Mouse (Mus musculus) bone marrow macrophage, adult 2 months (primary cell): ENCODE results near the gene Sox14. TPM values are rescaled to one million over a fixed set of nuclear protein-coding genes. Genes with fewer than 3 reads are reported as not detected.

Experiments used
- H3K27ac ChIP-seq: 2 replicates; pipeline ENCODE4 v1.5.1; 2012; ENCODE audit warnings: low read depth, low read length; ENCODE audit not compliant: insufficient read depth
- H3K4me1 ChIP-seq: 2 replicates; pipeline ENCODE4 v1.6.1; 2012; ENCODE audit warnings: low read length; ENCODE audit not compliant: control insufficient read depth, insufficient read depth
- H3K4me3 ChIP-seq: 2 replicates; pipeline ENCODE4 v1.5.1; 2012; ENCODE audit warnings: mild to moderate bottlenecking, low read length, moderate library complexity; ENCODE audit not compliant: insufficient read depth
- CTCF ChIP-seq: IDR thresholded peaks from 2 replicates; pipeline ENCODE4 v1.5.1; 2012; ENCODE audit warnings: low read depth, mild to moderate bottlenecking, low read length, moderate library complexity
- POLR2A ChIP-seq: IDR thresholded peaks from 2 replicates; pipeline ENCODE4 v1.6.1; 2012; ENCODE audit warnings: mild to moderate bottlenecking, low read depth, low read length, borderline replicate concordance
- polyA plus RNA-seq: library from polyadenylated mRNA; stranded (reverse); fragments of >200 nt; gene quantifications from 2 replicates; pipeline ENCODE4 v1.2.4, GENCODE M21; 2012; ENCODE audit not compliant: missing spikeins, insufficient read depth, insufficient read length

Gene Sox14
- polyA plus RNA-seq, 1 experiment, result not detected

DNA sequence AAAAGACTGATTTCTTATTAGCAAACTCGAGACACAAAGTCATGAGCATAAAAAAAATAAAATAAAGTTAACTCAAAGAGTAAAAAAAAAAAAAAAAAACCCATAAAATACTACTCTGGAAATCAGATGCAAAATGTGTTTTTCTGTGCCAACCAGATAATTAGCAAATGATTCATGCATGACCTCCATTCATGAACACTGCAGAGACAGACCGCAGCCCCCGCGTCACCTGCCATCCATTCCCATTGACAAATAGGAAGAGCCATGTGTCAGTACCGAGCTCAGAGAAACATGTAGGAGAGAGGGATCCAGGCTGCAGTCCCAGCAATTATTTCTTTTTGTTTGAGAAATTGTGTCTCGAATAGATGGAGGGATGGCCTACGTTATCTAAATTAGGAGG, 25.6 kb downstream of the Sox14 start:
- TF ChIP-seq CTCF (no peak), POLR2A (no peak)
- Histone ChIP-seq H3K4me1 (no peaks in the 10 kb centered on the region), H3K27ac (no peak overlapping the region), H3K4me3 (no peak overlapping the region)

DNA sequence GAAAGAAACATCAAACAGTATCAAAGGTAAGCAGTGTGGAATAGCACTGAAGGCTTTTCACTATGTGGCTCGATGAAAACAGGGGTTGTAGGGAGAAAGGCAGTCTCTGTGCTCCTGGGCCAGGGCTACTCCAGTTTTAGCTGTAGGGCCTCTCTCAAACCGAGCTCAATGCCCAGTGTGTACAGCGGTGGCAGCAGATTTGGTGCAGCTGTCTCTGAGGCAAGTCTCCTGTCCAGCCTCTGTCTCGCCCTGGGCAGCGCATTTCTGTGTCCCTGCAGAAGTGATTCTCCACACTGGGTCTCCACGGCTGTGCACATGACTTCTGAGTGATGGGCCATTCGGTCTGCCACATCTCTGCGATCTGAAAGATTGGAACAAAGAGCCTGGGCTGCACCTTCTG, 27.6 kb downstream of the Sox14 start:
- Histone ChIP-seq H3K4me1 (no peaks in the 10 kb centered on the region), H3K4me3 (no peak overlapping the region), H3K27ac (no peak overlapping the region)
- TF ChIP-seq POLR2A, result no peak
- no peak for TF ChIP-seq CTCF

DNA sequence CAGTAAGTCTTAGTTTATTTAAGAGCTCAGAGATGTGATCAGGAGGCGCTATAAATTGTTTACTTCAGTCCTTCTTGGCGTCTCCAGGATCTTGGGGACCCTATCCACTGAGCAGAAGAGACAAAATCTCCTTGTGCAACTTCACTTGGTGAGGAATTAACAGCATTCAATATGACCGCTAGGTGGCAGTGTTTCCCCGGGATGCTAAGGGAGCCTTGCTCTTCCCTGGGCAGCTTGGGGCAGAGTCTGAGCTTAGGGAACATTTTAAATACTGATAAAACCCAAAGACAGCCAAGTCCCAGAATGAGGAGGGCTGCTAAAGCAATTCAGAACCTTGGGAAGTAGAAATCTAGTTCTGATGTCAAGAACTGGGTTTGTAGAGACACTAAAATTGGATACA, 29.1 kb downstream of the Sox14 start:
- TF ChIP-seq POLR2A (no peak), CTCF (peak; percentile 73)
- Histone ChIP-seq H3K4me3 (no peak overlapping the region), H3K4me1 (no peaks in the 10 kb centered on the region), H3K27ac (no peak overlapping the region)

DNA sequence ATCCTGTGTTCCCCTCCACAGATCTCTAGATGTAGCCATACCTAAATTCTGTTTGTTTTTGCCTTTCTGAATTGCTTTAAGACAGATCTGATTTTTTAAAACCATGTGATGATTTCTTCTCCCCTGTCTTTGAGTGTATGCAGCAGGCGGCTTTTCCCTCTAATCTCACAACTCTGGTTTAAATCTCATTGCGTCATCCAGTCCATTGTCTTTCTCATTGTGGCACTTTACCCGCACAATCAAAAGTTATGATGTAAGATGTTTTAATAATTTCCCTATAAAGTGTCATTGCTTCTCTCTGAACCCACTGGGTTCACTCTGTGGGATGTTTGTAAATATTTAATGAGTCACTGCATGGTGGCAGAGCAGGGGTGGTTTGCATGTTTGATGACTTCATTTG, 36.6 kb downstream of the Sox14 start:
- no peak overlapping the region for H3K4me3 ChIP-seq
- no peak for TF ChIP-seq POLR2A
- no peak overlapping the region for H3K27ac ChIP-seq

DNA sequence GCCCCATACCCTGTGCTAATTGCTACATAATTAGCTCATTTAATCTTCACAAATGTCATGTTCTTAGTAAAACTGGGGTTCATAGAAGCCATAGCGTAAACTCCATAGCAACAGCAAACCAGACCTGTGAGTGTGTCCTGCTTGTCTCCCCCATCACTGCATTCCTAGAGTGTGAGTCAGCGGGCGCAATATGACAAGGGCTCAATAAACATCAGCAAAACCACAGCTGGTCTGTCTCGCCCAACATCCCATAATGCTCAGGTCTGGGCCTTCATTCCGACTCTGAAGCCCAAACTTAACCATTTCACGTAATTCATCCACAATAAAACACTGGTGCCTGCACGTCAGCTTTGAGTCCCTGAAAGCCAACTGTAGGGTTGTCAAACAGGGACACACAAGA, 37.1 kb downstream of the Sox14 start:
- Histone ChIP-seq H3K4me3 (no peak overlapping the region), H3K27ac (no peak overlapping the region), H3K4me1 (no peaks in the 10 kb centered on the region)
- TF ChIP-seq POLR2A, result no peak
- no peak for TF ChIP-seq CTCF

More for the DNA sequence above, 36.6 kb downstream of the Sox14 start:
- H3K4me1 ChIP-seq, result no peaks in the 10 kb centered on the region

DNA sequence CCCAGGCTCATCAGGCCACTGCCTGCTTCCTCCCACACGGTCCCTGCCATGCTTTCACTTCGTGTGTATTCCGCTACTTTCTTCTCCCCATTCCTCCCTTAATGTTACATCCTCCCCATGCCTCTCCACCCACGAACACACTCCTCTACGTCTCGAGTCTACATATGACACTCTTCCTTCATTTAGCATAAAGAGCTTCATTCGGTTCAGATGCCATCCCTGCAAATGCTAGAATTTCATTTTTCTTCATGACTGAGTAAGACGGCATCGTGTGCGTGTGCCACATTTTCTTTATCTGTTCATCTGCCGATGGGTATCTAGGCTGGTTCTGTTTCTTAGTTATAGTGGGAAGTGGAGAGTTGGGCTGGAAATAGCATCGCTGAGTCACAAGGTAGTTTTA, 39.3 kb downstream of the Sox14 start:
- TF ChIP-seq CTCF (no peak), POLR2A (no peak)
- H3K4me3 ChIP-seq, result no peak overlapping the region
- H3K27ac ChIP-seq, result no peak overlapping the region
- H3K4me1 ChIP-seq, result no peaks in the 10 kb centered on the region

DNA sequence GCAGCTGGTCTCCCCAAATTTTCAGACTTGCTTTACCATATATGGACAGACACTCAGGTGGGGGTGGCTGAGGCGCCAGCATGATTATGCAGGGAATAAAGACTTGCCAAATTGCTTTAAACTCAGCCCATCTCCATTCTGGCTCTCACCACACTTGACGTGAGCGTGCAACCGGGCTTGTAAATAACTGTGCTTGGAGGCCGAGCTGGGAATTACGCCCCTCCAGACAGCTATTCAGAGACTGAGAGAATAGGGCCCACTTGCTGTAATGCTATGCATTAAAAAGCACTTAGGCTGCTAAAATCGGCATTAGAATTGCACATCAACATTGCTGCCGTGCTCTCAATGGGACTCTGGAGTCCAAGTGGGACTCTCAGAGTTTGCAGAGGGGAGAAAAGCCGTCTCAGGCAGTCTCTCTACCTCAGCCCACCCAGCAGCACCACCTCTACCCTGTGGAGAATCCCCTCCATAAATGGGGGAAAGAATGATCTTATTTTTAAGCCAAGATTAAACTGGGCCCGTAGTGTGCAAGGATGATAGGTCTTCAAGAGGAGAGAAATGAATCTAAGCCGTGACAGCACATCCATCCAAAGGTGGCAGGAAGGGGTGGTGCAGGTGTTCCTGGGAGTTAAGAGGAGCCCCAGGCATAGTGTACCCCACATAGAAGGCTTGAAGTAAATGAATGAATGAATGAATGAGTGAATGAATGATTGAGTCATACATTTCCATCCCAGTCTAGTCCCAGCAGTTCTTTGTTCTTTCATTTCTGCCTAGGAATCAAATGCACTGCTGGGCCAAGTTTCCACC, 40.1 kb downstream of the Sox14 start:
- Histone ChIP-seq H3K4me3 (no peak overlapping the region), H3K4me1 (no peaks in the 10 kb centered on the region), H3K27ac (no peak overlapping the region)
- TF ChIP-seq POLR2A (no peak), CTCF (no peak)

Other genes with a start within 250 kb of the Sox14 start
- 0.24 TPM in 1 of 2 replicates, not detected in the other for gene Dzip1l, start 246.7 kb downstream of the Sox14 start, polyA plus RNA-seq
- not detected in 2 replicates for gene Cldn18, start 158.9 kb downstream of the Sox14 start, polyA plus RNA-seq